Mouse (Mus musculus) lung, postnatal 0 days (tissue): ENCODE measurements around the gene Gdf10. TPM values are rescaled to one million over a fixed set of nuclear protein-coding genes. Genes with fewer than 3 reads are reported as not detected.

Source experiments
- ATAC-seq: fragments of 200-750 bp; cut with Nextera tagmentation; 2 replicates; pipeline ENCODE4 v1.8.0; 2017; ENCODE audit warnings: moderate library complexity
- DNase-seq: peaks from one replicate; pipeline ENCODE4 v3.0.0-alpha.2; 2016; ENCODE audit warnings: low spot score
- H3K27ac ChIP-seq: fragments of 300-500 bp; sonication (generic); 2 replicates; pipeline ENCODE4 v1.5.1; 2014; ENCODE audit warnings: antibody characterized with exemption, mild to moderate bottlenecking, low read length, mixed read lengths
- H3K27me3 ChIP-seq: fragments of 300-500 bp; sonication (generic); replicated peaks from 2 replicates; pipeline ENCODE4 v1.6.1; 2014; ENCODE audit warnings: low read length, mixed read lengths; ENCODE audit not compliant: insufficient read depth
- H3K36me3 ChIP-seq: fragments of 300-500 bp; sonication (generic); 2 replicates; pipeline ENCODE4 v1.6.1; 2014; ENCODE audit warnings: low read length, mixed read lengths; ENCODE audit not compliant: insufficient read depth
- H3K4me1 ChIP-seq: fragments of 300-500 bp; sonication (generic); 2 replicates; pipeline ENCODE4 v1.6.1; 2014; ENCODE audit warnings: antibody characterized with exemption, low read depth, low read length, mixed read lengths; ENCODE audit not compliant: insufficient read depth
- H3K4me2 ChIP-seq: fragments of 300-500 bp; sonication (generic); replicated peaks from 2 replicates; pipeline ENCODE4 v1.6.1; 2014; ENCODE audit warnings: low read depth, mild to moderate bottlenecking, low read length, moderate library complexity, mixed read lengths
- H3K4me3 ChIP-seq: fragments of 300-500 bp; sonication (generic); 2 replicates; pipeline ENCODE4 v1.5.1; 2014; ENCODE audit warnings: low read depth, low read length
- H3K9ac ChIP-seq: fragments of 300-500 bp; sonication (generic); replicated peaks from 2 replicates; pipeline ENCODE4 v1.6.1; 2014; ENCODE audit warnings: low read depth, mild to moderate bottlenecking
- H3K9me3 ChIP-seq: fragments of 300-500 bp; sonication (generic); 2 replicates; pipeline ENCODE4 v1.6.1; 2016; ENCODE audit warnings: low read length, mixed read lengths
- CTCF ChIP-seq: IDR thresholded peaks from 2 replicates; pipeline ENCODE4 v1.5.1; 2016; ENCODE audit warnings: antibody characterized with exemption, mild to moderate bottlenecking
- EP300 ChIP-seq: IDR thresholded peaks from 2 replicates; pipeline ENCODE4 v1.6.1; 2016; ENCODE audit warnings: antibody characterized with exemption, mild to moderate bottlenecking, control low read depth
- WGBS: fragments of 180-500 bp; shearing (Covaris S2); extraction: QIAGEN DNeasy Blood & Tissue Kit; methylation state at CpG from one replicate; pipeline ENCODE4 v1.1.7; 2014; 5-methylcytosine and 5-hydroxymethylcytosine counted together
- polyA plus RNA-seq: library from polyadenylated mRNA; unstranded; fragments of >200 nt; fragmentation: Nextera tagmentation; extraction: Ambion mirVana; gene quantifications from 2 replicates; pipeline ENCODE4 v1.2.1, GENCODE M21; 2015

The Gdf10 gene
- polyA plus RNA-seq, result 1.3 and 1.5 TPM in 2 replicates

DNA sequence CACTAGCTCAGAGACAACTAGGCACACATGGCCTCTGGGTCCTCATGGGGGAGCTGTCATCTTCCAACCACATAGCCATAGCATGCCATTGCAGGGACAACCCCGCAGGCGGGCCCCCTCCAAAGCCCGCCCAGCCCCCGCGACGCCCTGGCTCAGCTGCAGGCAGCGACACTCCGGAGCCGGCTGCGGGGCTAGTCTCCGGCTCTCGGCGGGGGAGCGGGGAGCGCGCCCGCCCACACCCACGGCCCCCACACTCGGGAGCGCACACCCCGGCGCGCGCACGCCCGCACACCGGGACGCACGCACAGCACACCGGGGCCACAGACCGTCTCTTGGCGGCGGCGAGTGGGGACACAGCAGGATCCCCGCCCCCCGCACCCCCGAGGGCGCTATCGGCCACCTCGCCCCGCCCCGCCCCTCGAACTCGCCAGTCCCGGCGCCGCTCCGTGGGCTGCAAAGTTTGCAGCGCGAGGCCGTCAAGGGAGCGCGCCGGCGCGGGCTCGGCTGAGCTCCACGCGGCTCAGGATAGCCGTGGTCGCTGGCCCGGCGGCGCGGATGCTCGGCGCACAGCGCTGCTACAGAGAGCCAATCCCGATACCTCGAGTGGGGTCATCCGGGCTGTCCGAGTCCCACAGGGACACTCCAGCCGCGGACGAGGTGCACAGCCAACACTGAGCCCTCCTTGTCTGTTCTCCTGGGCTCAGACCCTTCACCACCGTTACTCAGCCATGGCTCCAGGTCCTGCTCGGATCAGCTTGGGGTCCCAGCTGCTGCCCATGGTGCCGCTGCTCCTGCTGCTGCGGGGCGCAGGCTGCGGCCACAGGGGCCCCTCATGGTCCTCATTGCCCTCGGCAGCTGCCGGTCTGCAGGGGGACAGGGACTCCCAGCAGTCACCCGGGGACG is at the start of gene Gdf10:
Gdf10 (plus strand) TSS at position 420 of the 903 bp plus-strand sequence.
- Histone ChIP-seq H3K36me3 (no peaks in the 10 kb centered on the region), H3K4me2 (peak within 1 kb of the TSS; percentile 83), H3K4me1 (0 out of 2 replicates have a peak, but pooled peaks cover 2% of the 10 kb centered on the region), H3K27me3 (peaks cover 32% of the 10 kb centered on the region), H3K9ac (no peak within 1 kb of the TSS), H3K27ac (no peak within 1 kb of the TSS), H3K9me3 (no peaks in the 10 kb centered on the region), H3K4me3 (peak within 1 kb of the TSS; percentile 47)
- WGBS, result under 1% methylated on average over 56 of the region's 85 CpGs
- DNase-seq (peak; percentile 19), ATAC-seq (peak; percentile 67)
- TF ChIP-seq CTCF, result peak; percentile 17; the same call in 1 of the 2 replicates
- TF ChIP-seq EP300, result no peak

DNA sequence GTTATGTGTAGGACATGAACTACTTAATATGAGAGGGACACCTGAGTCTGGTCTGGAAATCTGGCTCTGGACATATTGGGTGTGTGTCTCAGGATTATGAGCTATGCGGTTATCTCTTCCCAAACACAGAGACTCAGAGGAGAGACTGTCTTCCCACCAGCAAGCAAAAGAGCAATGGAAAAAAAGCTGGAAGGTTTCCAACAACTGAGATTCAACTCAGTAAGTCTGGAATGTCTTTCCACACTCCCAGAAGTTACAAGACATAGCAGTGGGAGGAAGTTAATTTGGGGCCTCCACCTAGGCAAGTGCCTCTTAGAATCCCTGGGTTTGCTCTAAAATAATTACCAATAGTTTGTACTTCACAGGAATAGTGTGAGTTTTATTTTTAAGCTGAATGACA is 44.6 kb upstream of the Gdf10 start:
- H3K4me2 ChIP-seq, result no peak overlapping the region
- no peak overlapping the region for H3K9ac ChIP-seq
- no peak overlapping the region for H3K27ac ChIP-seq
- no peaks in the 10 kb centered on the region for H3K36me3 ChIP-seq
- WGBS, result 77% methylated on average over 1 of the region's 1 CpGs
- TF ChIP-seq EP300 (no peak), CTCF (no peak)
- H3K27me3 ChIP-seq, result no peaks in the 10 kb centered on the region
- no peaks in the 10 kb centered on the region for H3K9me3 ChIP-seq
- H3K4me1 ChIP-seq, result no peaks in the 10 kb centered on the region
- ATAC-seq, result no peak
- H3K4me3 ChIP-seq, result no peak overlapping the region
- DNase-seq, result peak; percentile 49

DNA sequence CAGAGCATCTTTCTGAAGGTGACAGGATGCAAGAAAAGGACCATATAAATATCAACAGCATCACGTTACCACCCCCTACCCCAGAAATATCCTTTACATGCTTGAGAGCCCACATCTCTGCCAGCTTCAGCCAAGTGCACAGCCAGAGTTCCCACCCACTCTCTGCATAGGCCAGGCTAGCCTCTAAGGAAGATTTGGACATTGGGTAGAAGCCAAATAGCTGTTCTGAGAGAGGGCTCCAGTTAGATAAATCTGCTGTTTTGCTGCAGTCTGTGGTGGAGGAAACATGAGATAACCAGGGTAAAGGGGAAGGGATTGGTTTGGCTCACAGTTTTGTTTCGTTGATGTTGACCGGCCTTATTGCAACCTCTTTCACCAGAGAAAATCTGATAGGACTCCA is 43.2 kb upstream of the Gdf10 start:
- DNase-seq, result no peak
- H3K27ac ChIP-seq, result no peak overlapping the region
- no peaks in the 10 kb centered on the region for H3K36me3 ChIP-seq
- H3K9ac ChIP-seq, result no peak overlapping the region
- H3K4me3 ChIP-seq, result no peak overlapping the region
- TF ChIP-seq CTCF (no peak), EP300 (no peak)
- WGBS, result 69% methylated on average over 3 of the region's 3 CpGs
- H3K4me1 ChIP-seq, result no peaks in the 10 kb centered on the region
- ATAC-seq, result no peak
- no peaks in the 10 kb centered on the region for H3K27me3 ChIP-seq
- no peak overlapping the region for H3K4me2 ChIP-seq
- no peaks in the 10 kb centered on the region for H3K9me3 ChIP-seq

DNA sequence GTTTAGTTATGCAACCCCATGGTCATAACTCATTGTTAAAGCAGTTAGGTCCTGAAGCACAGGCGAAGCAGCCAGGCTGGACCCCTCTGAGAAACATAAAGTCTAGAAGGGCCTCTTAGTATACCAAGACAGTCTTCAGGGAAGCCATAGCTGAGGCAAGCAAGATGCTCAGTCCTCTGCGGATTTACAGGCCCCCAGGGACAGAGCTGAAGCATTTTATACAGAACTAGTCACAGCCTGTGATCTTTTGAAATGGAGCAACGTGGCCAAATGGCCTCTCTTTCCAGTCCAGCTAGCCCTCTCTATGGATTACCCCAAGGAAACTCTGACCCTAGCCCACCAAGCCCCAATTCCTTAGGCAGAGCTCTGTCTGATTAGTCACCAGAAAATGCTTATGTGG is 41.9 kb upstream of the Gdf10 start:
- Histone ChIP-seq H3K9me3 (no peaks in the 10 kb centered on the region), H3K4me1 (no peaks in the 10 kb centered on the region), H3K27me3 (no peaks in the 10 kb centered on the region), H3K27ac (no peak overlapping the region), H3K9ac (no peak overlapping the region), H3K4me2 (no peak overlapping the region), H3K36me3 (no peaks in the 10 kb centered on the region), H3K4me3 (no peak overlapping the region)
- DNase-seq, result no peak
- no peak for ATAC-seq
- TF ChIP-seq EP300 (no peak), CTCF (no peak)
- WGBS, result 90% methylated on average over 3 of the region's 3 CpGs

DNA sequence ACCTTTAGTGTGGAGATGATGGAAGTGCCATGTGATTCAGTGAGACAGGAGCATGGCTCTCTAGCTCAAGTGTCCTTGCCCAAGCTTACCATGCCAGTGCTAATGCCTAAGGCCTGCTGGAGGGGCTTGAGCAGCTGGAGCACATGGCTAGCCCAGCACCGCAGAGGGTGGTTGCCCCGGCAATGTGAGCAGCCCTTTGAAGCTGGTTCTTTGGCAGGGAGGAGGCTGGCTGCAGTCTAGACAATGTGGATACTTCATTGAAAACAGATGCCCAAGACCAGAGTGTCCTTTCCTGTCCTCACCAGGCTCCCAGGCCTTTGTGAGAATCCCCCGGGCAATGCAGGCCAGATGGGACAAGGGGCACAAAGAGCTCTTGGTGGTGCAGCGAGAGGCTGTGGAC is 40.3 kb upstream of the Gdf10 start:
- H3K4me2 ChIP-seq, result no peak overlapping the region
- no peaks in the 10 kb centered on the region for H3K9me3 ChIP-seq
- TF ChIP-seq EP300 (no peak), CTCF (no peak)
- no peak for DNase-seq
- ATAC-seq, result no peak
- WGBS, result 91% methylated on average over 4 of the region's 4 CpGs
- no peak overlapping the region for H3K9ac ChIP-seq
- no peak overlapping the region for H3K4me3 ChIP-seq
- H3K27me3 ChIP-seq, result no peaks in the 10 kb centered on the region
- no peaks in the 10 kb centered on the region for H3K4me1 ChIP-seq
- no peaks in the 10 kb centered on the region for H3K36me3 ChIP-seq
- H3K27ac ChIP-seq, result no peak overlapping the region

DNA sequence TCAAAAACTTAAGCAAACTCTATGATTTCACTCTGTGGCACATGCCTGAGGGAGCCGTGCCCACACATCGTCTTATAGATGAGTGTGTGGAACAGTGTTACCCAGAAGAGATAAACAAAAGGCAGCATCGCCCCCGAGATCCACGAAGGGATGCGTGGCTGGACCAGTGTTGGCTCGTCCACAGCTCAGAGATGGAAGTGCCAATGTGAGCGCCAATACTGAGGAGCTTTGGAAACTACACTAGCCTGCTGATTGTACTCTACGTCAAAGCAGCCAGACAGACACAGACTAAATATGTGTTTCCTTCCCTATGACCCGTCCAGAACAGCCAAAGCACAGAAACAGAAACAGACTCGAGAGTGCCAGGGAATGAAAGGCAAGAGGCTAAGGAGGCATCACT is 37.9 kb upstream of the Gdf10 start:
- ATAC-seq (peak; percentile 65), DNase-seq (peak; percentile 33)
- Histone ChIP-seq H3K4me2 (no peak overlapping the region), H3K36me3 (no peaks in the 10 kb centered on the region), H3K4me1 (no peaks in the 10 kb centered on the region), H3K9me3 (no peaks in the 10 kb centered on the region), H3K9ac (no peak overlapping the region), H3K27me3 (no peaks in the 10 kb centered on the region), H3K27ac (no peak overlapping the region), H3K4me3 (no peak overlapping the region)
- WGBS, result 64% methylated on average over 11 of the region's 11 CpGs
- TF ChIP-seq CTCF (no peak), EP300 (no peak)
